Mouse (Mus musculus): ENCODE results near the gene Gm14851.
"Not testable (repeated sequence)": the region's sequence is repeated elsewhere in the genome, so short reads cannot be mapped to it uniquely, and the experiment has no call there.

Gene Gm14851

DNA sequence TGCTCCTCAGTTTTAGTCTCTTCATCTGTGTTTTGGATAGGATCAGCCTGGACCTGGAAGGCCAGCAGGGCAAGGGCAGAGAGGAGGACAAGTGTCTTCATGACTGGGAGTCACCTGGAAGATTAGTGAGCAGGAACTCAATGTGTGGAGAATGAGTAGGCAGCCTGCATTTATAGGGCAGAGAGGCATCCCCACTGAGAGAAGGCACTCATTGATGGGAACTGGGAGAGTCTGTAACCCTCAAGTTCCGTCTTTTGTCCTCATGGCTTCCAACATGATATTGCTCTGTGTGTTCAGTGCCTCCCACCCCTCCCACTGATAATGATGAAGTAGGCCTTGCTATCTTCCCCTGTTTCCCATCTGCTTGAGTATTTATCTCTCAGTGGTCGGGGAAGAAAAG, at the start of gene Gm14851:
Gene Gm14851 (minus strand): TSS at position 101 of the 400 bp plus-strand sequence.
- not testable (repeated sequence) for DNase-seq (ENCODE audit: low spot score in 2 of 2)

DNA sequence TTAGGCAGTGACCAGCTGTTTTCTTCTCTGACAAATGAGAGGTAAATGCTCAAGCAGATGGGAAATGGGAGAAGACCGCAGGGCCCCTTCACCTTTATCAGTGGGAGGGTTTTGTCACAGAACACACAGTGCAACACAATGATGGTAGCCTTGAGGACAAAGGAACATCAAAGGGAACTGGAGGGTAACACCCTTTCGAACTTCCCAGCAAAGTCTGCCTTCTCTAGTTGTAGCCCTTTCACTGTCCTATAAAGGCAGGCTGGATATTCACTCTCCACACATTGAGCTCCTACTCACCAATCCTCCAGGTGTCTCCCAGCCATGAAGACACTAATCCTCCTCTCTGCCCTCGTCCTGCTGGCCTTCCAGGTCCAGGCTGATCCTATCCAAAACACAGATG, 38.5 kb upstream of the Gm14851 start, which contains the start of gene Defa30:
Gene Defa30 (plus strand): TSS at position 301 of the 400 bp plus-strand sequence.
- not testable (repeated sequence) for DNase-seq (ENCODE audit: low spot score in 2 of 2)

DNA sequence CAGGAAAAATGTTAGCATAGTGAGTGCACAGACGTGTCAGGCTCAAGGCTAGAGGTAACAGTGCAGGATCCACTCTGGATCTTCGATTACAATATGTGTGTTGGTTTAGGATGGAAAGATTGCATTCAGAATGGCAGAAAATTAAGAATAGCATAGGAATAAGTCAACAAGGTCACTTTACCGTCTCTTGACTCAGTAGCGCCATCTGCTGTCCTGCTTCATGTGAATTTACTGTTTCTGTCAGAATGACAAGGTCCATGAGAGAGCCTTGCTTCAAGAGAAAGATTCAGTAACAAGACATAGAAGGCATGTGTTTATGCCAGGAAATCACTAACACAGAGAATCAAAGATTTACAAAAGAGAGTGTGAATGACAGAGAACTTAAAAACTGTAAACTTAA, 2.7 kb downstream of the Gm14851 start:
- DNase-seq (ENCODE audit: low spot score in 2 of 2) = no peak

DNA sequence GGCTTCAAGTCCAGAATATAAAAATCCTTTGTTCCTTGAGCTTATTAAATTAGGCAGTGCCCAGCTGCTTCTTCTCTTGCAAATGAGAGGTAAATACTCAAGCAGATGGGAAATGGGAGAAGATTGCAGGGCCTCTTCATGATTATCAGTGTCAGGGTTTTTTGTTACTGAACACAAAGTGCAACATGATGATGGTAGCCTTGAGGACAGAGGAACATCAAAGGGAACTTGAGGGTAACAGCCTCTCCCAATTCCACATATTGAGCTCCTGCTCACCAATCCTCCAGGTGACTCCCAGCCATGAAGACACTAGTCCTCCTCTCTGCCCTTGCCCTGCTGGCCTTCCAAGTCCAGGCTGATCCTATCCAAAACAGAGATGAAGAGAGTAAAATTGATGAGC, 11.7 kb downstream of the Gm14851 start, which contains the start of gene Defa25:
Gene Defa25 (plus strand): TSS at position 301 of the 400 bp plus-strand sequence.
- not testable (repeated sequence) for DNase-seq (ENCODE audit: low spot score in 2 of 2)

DNA sequence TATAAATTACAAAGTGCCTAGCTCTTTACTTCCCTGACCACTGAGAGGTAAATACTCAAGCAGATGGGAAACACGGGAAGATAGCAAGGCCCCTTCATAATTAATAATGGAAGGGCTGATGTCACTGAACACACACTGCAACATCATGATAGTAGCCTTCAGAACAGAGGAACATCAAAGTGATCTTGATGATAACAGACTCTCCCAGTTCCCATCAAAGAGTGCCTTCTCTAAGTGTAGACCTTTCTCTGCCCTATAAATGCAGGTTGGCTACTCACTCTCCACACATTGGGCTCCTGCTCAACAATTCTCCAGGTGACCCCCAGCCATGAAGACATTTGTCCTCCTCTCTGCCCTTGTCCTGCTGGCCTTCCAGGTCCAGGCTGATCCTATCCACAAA, 31.1 kb downstream of the Gm14851 start, which contains the start of gene Defa35:
Gene Defa35 (plus strand): TSS at position 301 of the 400 bp plus-strand sequence.
- DNase-seq (ENCODE audit: low spot score in 2 of 2) = not testable (repeated sequence)

DNA sequence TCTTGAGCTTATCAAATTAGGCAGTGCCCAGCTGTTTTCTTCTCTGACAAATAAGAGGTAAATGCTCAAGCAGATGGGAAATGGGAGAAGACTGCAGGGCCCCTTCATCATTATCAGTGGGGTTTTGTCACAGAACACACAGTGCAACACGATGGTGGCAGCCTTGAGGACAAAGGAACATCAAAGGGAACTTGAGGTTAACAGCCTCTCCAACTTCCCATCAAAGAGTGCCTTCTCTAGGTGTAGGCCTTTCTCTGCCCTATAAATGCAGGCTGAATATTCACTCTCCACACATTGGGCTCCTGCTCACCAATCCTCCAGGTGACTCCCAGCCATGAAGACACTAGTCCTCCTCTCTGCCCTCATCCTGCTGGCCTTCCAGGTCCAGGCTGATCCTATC, 41.1 kb downstream of the Gm14851 start, which contains the start of gene Defa23:
Gene Defa23 (plus strand): TSS at position 301 of the 400 bp plus-strand sequence.
- not testable (repeated sequence) for DNase-seq (ENCODE audit: low spot score in 2 of 2)

Data from spleen, postnatal 14 days (tissue).